Mouse (Mus musculus) layer of hippocampus, adult 8-10 months (tissue): ENCODE data around the gene Maff. TPM values are rescaled to one million over a fixed set of nuclear protein-coding genes. Genes with fewer than 3 reads are reported as not detected.
A peak's percentile ranks its signal among the peaks of the same experiment; 100 is the strongest.

Experiments used
- DNase-seq, 2 experiments: peaks; one replicate each; pipeline ENCODE4 v3.0.0; 2022; ENCODE audit warnings: low spot score in 2 of 2
- total RNA-seq, 4 experiments: library from RNA; stranded (reverse); gene quantifications; 2 replicates each; pipeline ENCODE4 v1.2.4; 2022

Gene Maff
- total RNA-seq, 4 experiments from 2014 or later, result 1.2 to 3.7 (median 2.3) TPM

DNA sequence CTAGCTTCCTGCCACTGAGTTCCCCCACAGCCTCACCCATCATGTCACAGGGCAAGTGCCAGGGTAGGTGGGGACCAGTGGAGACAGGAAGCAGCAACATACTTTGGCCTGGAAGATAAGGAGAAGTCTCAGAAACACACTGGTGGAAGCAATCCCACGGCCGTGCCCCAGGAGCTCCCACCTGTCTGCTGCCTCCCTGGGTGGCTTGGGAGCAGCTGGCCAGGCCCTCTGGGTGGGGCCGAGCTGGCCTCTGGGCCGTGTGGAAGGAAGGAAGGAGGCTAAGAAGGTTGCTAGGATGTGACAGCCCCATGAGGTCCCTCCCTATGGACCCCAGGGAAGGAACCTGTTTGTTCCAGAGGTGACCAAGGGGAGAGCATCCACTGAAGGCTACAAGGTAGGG, 14.6 kb downstream of the Maff start:
- no peak for DNase-seq

DNA sequence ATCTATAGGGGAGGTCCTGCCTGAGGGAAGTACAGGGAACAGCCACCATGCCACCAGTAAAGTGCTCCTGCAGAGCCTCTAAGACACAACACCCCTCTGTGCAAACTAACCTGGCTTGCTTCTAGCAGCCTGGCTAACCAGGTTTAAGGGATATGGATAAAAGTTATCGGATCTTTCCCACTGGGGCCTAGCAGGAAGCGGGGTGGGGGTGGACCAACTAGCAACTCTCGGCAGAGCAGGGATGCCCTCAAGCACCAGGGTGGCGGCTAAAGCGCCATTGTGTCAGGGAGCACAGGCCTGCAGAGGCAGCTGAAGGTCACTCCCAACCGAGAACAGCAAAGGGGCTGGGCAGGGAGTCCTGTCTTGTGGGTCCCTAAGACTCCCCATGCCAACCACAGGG, 17.7 kb downstream of the Maff start:
- no peak for DNase-seq

DNA sequence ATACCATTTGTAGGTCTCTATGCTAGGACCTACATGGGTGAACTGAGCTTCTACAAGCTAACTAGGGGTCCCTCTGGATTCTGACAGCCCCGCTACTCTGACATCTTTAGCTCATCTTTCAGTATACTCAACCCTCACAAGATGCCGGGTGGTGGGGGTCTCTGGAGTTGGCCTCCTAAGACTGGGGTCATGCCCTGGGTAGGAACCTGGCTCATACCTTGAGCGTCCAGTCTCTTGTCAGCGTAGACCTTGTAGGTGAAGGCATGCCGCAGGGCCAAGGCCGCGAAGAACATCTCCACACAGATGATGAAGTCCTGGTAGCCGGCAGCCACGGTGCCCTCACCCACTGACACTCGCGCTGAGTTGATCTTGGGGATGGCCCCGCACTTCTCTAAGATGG, 18.6 kb downstream of the Maff start:
- DNase-seq, result no peak

DNA sequence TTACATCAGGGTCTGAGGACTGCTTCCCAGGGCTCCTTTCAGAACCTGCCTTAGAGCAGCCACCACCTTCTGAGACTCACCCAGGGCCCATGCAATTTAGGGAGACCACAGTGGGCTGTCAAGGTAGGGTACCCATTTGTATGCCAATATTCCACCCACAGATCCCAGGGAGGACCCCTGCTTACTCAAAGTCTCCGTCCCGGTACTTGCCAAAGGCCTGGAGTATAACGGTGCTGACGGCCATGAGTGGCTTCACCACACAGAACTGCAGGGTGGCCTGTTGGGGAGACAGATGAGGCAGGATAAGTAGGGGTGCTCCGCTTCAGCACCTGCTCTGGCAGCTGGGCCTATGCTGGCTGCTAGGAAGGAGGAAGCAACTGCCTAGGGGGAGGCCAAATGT, 20.0 kb downstream of the Maff start:
- no peak for DNase-seq

DNA sequence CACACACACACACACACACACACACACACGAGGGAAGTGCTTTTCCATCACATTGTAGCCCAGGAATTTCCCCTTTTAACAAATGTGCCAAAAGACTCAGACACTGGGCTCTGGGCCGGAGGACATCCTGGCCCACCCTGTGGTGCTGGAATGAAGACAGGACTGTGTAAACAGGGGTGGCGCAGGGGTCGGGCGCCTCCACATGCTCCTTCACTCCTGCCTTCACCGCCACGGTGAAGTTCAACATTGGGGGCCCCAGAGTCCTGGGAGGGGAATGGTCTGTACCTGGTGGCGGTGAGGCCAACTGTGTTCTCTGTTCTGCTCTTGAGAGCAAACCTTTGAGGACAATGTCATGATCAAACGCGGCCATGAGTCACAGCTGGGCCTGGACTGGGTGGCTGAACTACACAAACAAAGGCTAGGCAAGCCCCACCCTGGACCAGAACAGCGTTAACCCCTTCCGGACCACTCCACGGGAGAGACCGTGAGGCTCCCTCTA, 21.9 kb downstream of the Maff start:
- no peak for DNase-seq

DNA sequence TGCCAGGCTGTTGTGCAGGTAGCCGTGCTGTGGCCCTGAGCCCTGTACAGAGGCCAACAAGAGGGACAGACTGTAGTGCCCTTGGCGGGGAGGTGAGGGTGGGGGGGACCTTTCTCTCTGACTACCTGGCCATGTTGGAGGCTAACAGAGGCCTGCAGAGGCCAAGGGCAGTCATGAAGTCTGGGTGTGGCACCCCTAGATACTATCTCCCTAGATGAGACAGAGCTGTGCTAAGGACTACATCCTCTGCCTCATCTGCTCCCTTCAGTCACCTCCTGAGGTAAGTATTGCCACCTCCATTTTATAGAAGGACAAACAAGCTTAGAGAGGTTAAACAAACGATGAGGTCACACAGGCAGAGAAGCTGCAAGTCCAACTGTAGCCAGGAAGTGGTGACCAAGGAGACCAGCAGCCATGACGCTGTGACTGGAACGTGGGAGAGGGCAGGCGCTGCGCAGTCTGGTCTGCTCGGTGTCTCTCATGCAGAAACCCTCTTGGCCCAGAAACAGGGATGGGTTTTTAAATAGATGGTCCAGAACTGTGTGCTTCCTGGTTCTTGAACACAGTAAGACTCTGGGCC, 22.5 kb downstream of the Maff start:
- no peak for DNase-seq

DNA sequence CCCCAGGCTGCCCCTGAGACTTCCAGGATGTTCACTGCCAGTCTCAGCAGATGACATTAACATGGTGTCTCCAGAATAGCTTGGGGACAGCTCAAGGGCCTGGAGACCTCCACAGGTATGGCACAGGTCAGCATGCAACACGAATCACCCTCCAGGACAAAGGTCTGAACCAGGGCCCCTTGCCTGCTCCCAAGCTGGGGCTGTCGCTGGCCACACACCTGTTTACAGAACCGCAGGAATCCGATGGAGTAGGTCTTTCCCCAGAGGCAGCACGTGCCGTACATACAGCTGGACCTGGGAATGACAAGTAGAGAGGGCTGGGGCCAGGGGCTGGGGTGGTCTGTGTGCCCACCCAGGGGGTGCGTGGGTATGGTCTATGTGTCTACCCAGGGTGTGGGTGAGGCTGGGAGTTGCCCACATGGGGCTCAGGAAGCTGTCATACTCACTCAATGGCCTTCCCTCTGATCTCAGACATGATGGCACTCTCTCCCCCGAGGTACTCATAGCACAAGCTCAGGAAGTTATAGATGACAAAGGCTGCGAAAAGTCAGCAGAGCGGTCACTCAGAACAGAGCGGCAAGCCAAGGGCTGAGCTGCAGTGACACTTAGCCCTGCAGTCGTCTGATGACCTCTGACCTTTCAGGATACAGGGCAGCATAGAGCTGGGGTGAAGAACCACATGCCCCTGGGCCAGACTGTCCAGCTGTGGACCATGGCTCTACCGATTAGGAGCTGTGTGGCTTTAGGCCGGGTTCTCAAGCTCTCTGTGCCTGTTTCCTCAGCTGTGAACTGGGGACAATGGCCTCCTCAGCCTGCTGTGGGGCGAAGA, 23.2 kb downstream of the Maff start:
- DNase-seq, result no peak

DNA sequence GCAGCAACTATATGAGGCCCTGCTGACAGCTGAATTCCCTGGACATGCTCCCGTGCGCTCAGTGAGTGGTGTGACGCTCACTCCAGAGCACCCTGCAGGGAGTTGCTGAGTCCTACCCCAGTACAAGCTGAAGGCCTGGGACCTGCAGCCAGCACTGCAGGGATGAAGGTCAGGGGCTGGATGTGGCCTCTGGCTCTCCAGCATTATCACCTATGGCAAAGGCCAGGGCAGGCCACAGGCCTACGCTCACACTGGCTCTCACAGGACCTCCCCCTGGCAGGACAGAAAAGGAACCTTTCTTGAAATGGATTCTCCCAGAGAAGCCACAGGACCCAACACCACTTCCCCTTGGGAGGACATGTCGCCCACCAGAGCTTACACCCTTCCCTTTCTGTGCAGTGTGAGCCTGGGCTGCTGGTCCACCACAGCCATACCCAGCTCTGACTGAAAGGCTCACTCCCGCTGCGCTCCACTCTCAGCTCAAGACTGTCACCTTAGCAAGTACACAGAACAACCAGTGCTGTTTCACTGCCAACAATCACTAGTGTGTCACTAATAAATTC, 23.9 kb downstream of the Maff start:
- DNase-seq, result no peak

DNA sequence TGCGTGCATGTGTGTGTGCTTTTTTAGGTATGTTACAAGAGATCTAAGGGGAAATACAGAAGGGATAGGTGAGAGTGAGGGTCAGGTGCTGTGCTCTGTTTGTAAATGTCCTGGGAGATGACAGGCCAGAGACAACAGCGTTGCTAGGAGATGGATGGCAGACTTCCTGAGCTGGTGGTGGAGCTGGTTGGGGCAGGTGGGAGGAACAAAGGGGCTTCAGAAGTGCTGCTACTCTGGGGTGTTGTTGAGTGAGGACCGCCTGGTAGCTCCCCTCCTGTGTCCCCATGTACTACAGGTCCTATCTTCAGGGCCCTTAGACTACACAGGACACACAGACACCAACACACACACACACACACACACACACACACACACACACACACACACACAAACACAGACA, 28.3 kb downstream of the Maff start:
- DNase-seq, result no peak

DNA sequence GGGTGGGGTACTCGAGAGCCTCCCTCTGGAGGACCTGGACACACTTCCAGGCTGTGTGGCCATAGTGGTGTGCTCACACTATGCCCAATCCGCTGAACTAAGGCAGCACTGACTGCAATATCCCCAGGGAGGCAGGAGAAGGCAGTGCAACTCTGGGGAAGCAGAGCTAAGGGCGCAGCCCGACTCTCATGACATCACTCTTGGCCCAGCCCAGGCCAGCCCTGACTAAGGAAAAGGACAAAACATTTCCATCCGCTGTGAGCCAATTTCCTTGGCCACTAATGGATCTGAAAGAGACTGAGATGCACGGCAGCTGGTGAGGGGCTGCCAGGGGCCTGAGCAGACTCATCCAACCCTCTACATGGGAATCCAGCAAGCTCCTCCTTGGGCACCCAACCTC, 31.3 kb downstream of the Maff start:
- peak; percentile 62 to 69 for DNase-seq

DNA sequence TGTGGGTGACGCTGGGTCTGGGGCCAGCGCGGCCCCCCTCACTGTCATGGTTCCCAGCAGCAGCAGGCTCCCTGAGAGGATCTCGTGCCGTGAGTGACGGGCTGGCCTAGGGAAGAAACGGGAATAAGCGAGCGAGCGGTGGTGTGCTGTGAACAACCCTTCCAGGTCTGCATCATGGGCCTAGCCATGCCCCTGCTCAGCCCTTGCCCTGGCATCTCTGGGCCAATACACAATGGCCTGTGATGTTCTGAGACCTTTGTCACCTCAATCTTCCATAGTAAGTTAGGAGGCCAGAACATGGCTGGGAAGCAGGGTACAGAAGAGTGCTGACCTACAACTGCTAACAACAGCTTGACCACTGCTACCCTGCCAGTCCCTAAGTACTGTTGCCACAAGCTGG, 32.2 kb downstream of the Maff start:
- DNase-seq, result no peak

DNA sequence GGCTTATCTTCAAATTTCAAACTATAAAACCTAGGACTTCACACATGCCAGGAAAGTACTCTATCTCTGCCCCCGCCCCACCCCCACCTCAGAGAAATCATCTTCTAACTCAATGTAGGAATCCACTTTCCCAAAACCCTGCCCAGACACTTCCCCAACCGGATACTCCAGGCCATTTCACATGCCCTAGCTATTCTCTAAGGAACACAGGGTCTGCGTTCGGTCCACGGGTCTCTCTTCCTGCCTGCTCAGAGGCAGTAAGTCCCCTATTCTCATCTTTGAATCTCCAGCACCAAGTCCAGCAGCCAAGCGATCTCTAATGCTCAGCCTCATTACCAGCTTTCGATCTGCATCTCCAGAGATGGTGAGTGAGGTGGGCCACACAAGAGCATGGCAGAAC, 33.2 kb downstream of the Maff start:
- DNase-seq, result no peak

DNA sequence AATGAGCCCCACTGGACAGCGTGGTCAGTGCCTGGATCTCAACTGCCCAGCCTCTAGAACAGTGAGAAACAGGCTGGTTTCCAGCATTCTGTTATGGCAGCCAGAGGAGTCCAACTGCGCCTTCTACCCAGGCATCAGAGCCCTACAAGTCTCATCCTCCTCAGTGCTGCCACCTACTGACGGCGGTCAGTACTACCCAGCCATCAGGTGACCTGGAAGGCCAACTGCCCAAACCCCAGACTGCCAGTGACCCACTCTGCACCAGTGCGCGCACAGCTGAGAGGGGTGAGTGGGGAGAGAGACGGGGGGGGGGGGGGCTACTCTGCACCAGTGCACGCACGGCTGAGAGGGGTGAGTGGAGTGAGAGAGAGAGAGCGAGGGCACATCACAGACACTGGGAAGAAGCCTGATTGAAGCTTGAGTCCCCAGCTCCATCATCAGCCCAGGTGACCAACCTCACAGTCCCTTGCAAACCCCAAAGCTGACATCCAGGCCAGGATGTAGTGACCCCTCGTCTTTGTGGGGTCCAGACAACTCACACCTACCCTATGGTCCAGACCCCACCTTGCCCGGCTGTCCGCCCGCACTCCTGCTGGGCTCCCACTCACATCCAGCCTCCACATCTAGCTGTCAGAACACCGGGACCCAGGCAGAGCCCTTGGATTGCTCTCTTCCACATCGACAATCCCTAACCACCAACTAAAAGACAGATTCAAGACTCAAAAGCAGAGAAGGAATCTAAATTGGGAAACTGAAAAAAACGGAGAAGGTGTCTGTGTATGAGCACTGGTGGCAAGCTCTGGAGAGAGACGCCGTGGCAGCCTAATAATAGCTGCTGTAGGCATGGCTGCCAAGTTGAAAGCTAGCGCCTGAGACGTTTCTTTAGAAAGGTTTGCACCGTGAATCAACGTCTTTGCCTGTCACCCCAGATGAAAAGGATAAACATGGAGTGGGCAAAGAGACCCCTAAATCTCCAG, 34.3 kb downstream of the Maff start:
- peak in 1 of 2 experiments; percentile 64 for DNase-seq

DNA sequence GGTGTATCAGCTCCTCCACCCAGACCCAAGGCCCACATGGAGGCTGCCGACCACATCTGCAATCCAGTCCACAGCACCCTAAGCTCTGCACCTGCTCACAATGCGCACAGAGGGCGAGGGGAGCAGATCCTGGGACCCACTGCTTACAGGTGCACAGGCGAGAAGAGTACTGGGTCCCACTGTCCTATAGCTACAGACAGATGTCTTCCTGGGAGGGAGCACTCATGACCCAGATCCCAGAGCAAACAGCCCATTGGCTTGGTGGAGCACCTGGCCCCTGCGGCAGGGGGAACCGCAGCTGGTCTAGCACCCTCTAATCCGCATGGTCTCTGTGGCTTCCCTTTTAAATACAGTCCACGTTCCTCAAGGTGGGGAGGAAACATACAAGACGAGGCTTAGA, 35.2 kb downstream of the Maff start:
- DNase-seq, result no peak

DNA sequence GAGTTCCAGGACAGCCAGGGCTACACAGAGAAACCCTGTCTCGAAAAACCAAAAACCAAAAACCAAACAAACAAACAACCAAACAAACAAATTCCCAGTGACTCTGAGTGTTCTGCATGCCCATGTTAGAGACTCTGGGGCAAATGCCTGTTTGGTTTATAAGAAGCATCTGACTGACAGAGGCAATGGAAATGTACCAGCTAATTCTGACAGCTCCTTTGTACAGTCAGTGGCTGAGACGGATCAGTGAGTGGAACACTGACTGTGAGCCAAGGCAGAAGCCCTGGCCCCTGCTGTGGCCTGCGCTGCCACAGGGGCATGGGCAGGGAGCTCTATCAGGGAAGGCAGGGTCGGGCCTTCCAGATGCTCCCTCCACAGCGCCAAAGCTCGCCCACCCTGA, 40.7 kb downstream of the Maff start:
- no peak for DNase-seq

DNA sequence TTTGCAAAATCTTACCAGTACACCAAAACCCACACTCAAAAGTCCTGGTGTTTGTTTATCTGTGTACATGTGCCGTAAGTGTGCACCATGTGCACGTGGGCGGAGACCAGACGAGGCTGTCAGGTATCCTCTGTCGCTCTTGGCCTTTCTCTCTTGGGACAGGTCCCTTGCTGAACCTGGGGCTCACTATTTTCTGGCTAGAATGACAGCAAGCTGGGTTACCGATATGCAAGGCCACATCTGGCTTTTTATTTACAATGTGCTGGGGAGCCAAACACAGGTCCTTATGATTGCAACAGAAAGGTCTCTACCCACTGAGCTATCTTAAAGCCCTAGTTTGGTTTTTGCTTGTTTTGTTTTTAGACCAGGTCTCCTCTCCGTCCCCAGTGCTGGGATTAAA, 41.2 kb downstream of the Maff start:
- DNase-seq, result no peak

DNA sequence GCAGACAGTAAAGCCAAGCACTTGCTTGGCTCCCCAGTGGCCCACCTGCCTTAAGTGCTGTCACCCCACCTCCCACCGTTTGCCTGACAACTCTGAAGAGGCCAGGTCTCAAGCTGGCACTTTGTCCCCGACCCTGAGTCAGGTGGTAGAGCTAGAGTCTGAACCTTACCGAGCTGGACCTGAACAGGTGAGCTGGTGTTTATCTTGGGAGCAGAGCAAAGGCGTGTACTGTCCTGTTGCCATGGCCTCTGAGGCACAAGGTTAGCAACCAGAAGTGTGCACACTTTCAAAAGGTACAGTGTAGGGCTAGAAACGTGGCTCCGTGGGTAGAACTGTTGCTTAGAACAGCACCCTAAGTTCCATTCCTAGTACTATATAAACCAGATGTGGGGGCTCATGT, 41.8 kb downstream of the Maff start:
- no peak for DNase-seq

DNA sequence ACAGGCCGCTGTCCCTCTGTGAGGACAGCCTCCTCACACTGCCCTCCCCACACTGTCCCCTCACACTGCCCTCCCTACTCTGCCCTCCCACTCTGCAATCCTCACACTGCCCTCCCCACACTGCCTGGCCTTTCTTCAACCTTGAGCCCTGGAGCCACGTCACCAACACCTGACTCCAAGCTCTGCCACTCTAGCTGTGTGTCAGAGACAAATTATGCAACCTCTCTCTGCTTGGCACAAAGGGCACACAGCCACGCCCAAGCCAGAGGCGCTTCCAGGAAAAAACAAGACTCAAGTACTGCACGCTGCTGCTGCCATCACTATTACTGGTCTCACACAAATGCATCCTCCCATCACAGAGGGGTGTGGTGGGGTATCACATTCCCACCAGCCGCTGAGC, 44.0 kb downstream of the Maff start:
- no peak for DNase-seq

DNA sequence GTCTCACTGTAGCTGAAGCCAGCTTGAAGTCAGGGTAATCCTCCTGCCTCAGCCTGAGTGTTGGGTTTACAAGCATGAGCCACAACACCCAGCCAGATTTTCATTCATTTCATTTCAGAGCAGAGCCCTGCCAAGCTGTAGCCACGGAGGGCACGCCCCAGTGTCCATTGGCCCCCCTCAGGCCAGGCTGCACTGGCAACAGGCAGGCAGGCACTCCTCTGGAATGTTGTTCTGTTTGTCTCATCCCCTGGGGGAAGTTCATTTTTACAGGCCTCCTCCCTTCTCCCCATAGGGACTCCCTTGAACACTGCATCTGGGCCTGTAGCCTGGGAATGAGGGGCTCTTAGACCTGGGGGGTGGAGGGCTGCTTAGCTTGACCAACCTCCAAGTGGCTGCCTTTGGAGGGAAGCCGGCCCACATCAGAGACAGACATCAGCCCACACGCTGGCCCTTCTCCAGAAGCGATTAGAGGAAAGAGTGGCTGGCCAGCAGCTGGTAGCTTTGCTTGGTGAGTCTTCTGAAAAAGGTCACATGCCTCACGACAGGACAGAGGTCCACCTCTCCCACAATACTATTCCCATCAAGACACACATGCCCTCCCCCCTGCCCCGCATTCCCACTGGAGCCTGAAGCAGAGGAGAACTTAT, 45.1 kb downstream of the Maff start:
- DNase-seq, result no peak

DNA sequence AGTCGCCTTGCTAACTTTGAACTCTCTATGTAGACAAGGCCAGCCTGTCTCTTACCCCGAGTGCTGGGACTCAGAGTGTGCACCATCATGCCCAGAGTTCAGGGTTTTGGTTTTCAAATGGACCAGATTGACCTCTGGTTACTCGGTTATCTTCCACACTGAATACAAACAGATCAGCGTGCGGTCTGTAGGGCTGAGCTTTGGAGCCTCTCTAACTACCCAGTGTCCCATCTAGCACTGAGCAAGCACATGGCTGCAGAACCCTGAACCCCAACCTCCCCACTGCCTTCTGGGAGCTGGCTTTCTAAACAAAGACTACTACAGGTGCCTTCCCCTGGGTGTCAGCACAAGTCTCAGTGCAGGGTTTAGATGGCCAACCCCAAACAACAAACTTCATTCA, 46.1 kb downstream of the Maff start:
- no peak for DNase-seq

DNA sequence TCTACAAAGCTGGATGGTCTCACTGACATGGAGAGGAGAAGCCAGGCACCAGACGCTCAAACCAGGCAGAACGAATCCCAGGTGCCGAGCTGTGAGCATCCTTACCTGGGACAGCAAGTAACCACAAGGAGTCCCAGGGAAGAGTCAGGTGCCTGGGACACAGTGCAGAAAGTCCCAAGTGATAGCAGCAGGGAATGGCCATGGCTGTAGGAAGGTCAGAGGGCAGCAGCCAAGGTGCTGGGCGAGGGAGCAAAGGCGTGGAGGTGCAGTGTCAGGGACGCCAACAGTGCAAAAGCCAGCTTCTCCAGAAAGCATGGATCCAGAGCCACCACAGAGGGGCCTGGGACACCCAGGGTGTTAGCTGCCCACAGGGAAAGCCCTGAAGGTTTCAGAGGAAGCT, 46.7 kb downstream of the Maff start:
- no peak for DNase-seq
